Mouse (Mus musculus) kidney, embryonic 14.5 days (tissue): ENCODE measurements around the gene Birc5. TPM values are rescaled to one million over a fixed set of nuclear protein-coding genes. Genes with fewer than 3 reads are reported as not detected.

ENCODE experiments used
- ATAC-seq: fragments of 200-750 bp; cut with Nextera tagmentation; 2 replicates; pipeline ENCODE4 v1.8.0; 2017; ENCODE audit warnings: moderate number of reproducible peaks, mild to moderate bottlenecking, moderate TSS enrichment, moderate library complexity; ENCODE audit not compliant: low FRiP score, low TSS enrichment
- H3K27ac ChIP-seq: fragments of 300-500 bp; sonication (generic); 2 replicates; pipeline ENCODE4 v1.5.1; 2014; ENCODE audit warnings: low read depth, mild to moderate bottlenecking, low read length, moderate library complexity, mixed read lengths
- H3K27me3 ChIP-seq: fragments of 300-500 bp; sonication (generic); 2 replicates; pipeline ENCODE4 v1.6.1; 2014; ENCODE audit warnings: mild to moderate bottlenecking, low read length; ENCODE audit not compliant: control insufficient read depth, insufficient read depth
- H3K36me3 ChIP-seq: fragments of 300-500 bp; sonication (generic); 2 replicates; pipeline ENCODE4 v1.6.1; 2014; ENCODE audit warnings: low read length, mixed read lengths; ENCODE audit not compliant: control insufficient read depth, insufficient read depth
- H3K4me1 ChIP-seq: fragments of 300-500 bp; sonication (generic); 2 replicates; pipeline ENCODE4 v1.6.1; 2014; ENCODE audit warnings: low read length, mixed read lengths; ENCODE audit not compliant: control insufficient read depth, insufficient read depth
- H3K4me2 ChIP-seq: fragments of 300-500 bp; sonication (generic); replicated peaks from 2 replicates; pipeline ENCODE4 v1.6.1; 2014; ENCODE audit warnings: low read depth, mild to moderate bottlenecking, low read length
- H3K4me3 ChIP-seq: fragments of 300-500 bp; sonication (generic); 2 replicates; pipeline ENCODE4 v1.5.1; 2014; ENCODE audit warnings: mild to moderate bottlenecking, low read length
- H3K9ac ChIP-seq: fragments of 300-500 bp; sonication (generic); 2 replicates; pipeline ENCODE4 v1.6.1; 2014; ENCODE audit warnings: low read depth, mild to moderate bottlenecking, low read length, moderate library complexity
- H3K9me3 ChIP-seq: fragments of 300-500 bp; sonication (generic); 2 replicates; pipeline ENCODE4 v1.6.1; 2016; ENCODE audit warnings: low read length; ENCODE audit not compliant: control insufficient read depth
- WGBS: fragments of 180-500 bp; shearing (Covaris S2); extraction: QIAGEN DNeasy Blood & Tissue Kit; methylation state at CpG from one replicate; pipeline ENCODE4 v1.1.7; 2014; 5-methylcytosine and 5-hydroxymethylcytosine counted together
- polyA plus RNA-seq: library from polyadenylated mRNA; unstranded; fragments of >200 nt; fragmentation: Nextera tagmentation; extraction: Ambion mirVana; gene quantifications from 2 replicates; pipeline ENCODE4 v1.2.1, GENCODE M21; 2014

The Birc5 gene
- polyA plus RNA-seq, 1 experiment from 2014 or later, result 350 TPM

- no peak overlapping the region for H3K4me2 ChIP-seq
- ATAC-seq, result no peak
- no peaks in the 10 kb centered on the region for H3K27me3 ChIP-seq
- no peak overlapping the region for H3K4me3 ChIP-seq
- peak overlapping the region; percentile 70; the same call in 1 of the 2 replicates for H3K27ac ChIP-seq
- no peaks in the 10 kb centered on the region for H3K9me3 ChIP-seq
- peaks cover 43% of the 10 kb centered on the region for H3K4me1 ChIP-seq
- H3K9ac ChIP-seq, result no peak overlapping the region
- WGBS, result 82% methylated on average over 6 of the region's 6 CpGs
- H3K36me3 ChIP-seq, result no peaks in the 10 kb centered on the region
Observed at GRCm38 (mm10) chr11:117880977-117881358, 31.9 kb downstream of the Birc5 start.

- Histone ChIP-seq H3K4me3 (no peak overlapping the region), H3K4me1 (peaks cover 43% of the 10 kb centered on the region), H3K36me3 (no peaks in the 10 kb centered on the region), H3K9me3 (no peaks in the 10 kb centered on the region), H3K9ac (no peak overlapping the region; the same call in 1 of the 2 replicates), H3K27ac (peak overlapping the region; percentile 70; the same call in 1 of the 2 replicates), H3K27me3 (no peaks in the 10 kb centered on the region), H3K4me2 (peak overlapping the region; percentile 10; the same call in 1 of the 2 replicates)
- 2% methylated on average over 8 of the region's 8 CpGs for WGBS
- ATAC-seq, result peak; percentile 29; the same call in 1 of the 2 replicates
Observed at GRCm38 (mm10) chr11:117881787-117882186, 32.7 kb downstream of the Birc5 start.

- Histone ChIP-seq H3K4me1 (peaks cover 43% of the 10 kb centered on the region), H3K27ac (peak overlapping the region; percentile 70; the same call in 1 of the 2 replicates), H3K36me3 (no peaks in the 10 kb centered on the region), H3K4me2 (no peak overlapping the region), H3K27me3 (no peaks in the 10 kb centered on the region), H3K4me3 (no peak overlapping the region), H3K9me3 (no peaks in the 10 kb centered on the region), H3K9ac (no peak overlapping the region; the same call in 1 of the 2 replicates)
- ATAC-seq, result no peak
- 90% methylated on average over 1 of the region's 1 CpGs for WGBS
Observed at GRCm38 (mm10) chr11:117882208-117882607, 33.2 kb downstream of the Birc5 start.

- Histone ChIP-seq H3K27ac (no peak overlapping the region), H3K36me3 (no peaks in the 10 kb centered on the region), H3K9ac (no peak overlapping the region), H3K27me3 (0 out of 2 replicates have a peak, but pooled peaks cover 6% of the 10 kb centered on the region), H3K9me3 (no peaks in the 10 kb centered on the region), H3K4me1 (peaks cover 46% of the 10 kb centered on the region), H3K4me2 (no peak overlapping the region), H3K4me3 (no peak overlapping the region)
- ATAC-seq, result no peak
- 49% methylated on average over 5 of the region's 5 CpGs for WGBS
Observed at GRCm38 (mm10) chr11:117886000-117886399, 36.9 kb downstream of the Birc5 start.

- H3K9me3 ChIP-seq, result no peaks in the 10 kb centered on the region
- 0 out of 2 replicates have a peak overlapping the region, but pooled peaks have one; percentile 19 for H3K9ac ChIP-seq
- H3K4me3 ChIP-seq, result no peak overlapping the region
- H3K27ac ChIP-seq, result no peak overlapping the region
- no peak for ATAC-seq
- WGBS, result 13% methylated on average over 20 of the region's 20 CpGs
- H3K27me3 ChIP-seq, result 0 out of 2 replicates have a peak, but pooled peaks cover 6% of the 10 kb centered on the region
- peaks cover 31% of the 10 kb centered on the region for H3K4me1 ChIP-seq
- no peaks in the 10 kb centered on the region for H3K36me3 ChIP-seq
- peak overlapping the region; percentile 15 for H3K4me2 ChIP-seq
Observed at GRCm38 (mm10) chr11:117888168-117888852, 39.3 kb downstream of the Birc5 start.

GRCm38 (mm10) chr11:117888853-117889822, 40.1 kb downstream of the Birc5 start:
- Histone ChIP-seq H3K4me3 (peak overlapping the region; percentile 11; the same call in 1 of the 2 replicates), H3K4me1 (peaks cover 31% of the 10 kb centered on the region), H3K36me3 (no peaks in the 10 kb centered on the region), H3K9me3 (no peaks in the 10 kb centered on the region), H3K4me2 (peak overlapping the region; percentile 15), H3K27me3 (0 out of 2 replicates have a peak, but pooled peaks cover 6% of the 10 kb centered on the region), H3K9ac (peak overlapping the region; percentile 35; the same call in 1 of the 2 replicates), H3K27ac (no peak overlapping the region; the same call in 1 of the 2 replicates)
- ATAC-seq, result no peak
- 6% methylated on average over 32 of the region's 33 CpGs for WGBS

- Histone ChIP-seq H3K9ac (no peak overlapping the region), H3K36me3 (no peaks in the 10 kb centered on the region), H3K27me3 (0 out of 2 replicates have a peak, but pooled peaks cover 6% of the 10 kb centered on the region), H3K4me2 (no peak overlapping the region), H3K9me3 (no peaks in the 10 kb centered on the region), H3K4me1 (peaks cover 31% of the 10 kb centered on the region), H3K27ac (peak overlapping the region; percentile 24; the same call in 1 of the 2 replicates), H3K4me3 (no peak overlapping the region; the same call in 1 of the 2 replicates)
- WGBS, result 13% methylated on average over 11 of the region's 11 CpGs
- peak; percentile 24; the same call in 1 of the 2 replicates for ATAC-seq
Observed at GRCm38 (mm10) chr11:117889887-117890340, 40.9 kb downstream of the Birc5 start.

GRCm38 (mm10) chr11:117890519-117891282, 41.6 kb downstream of the Birc5 start:
- Histone ChIP-seq H3K27me3 (0 out of 2 replicates have a peak, but pooled peaks cover 6% of the 10 kb centered on the region), H3K4me3 (no peak overlapping the region), H3K36me3 (no peaks in the 10 kb centered on the region), H3K4me2 (no peak overlapping the region), H3K4me1 (peaks cover 31% of the 10 kb centered on the region), H3K9ac (no peak overlapping the region), H3K27ac (no peak overlapping the region), H3K9me3 (no peaks in the 10 kb centered on the region)
- WGBS, result 19% methylated on average over 13 of the region's 13 CpGs
- peak; percentile 75 for ATAC-seq
